Mouse (Mus musculus) limb, embryonic 11.5 days (tissue): ENCODE results near the gene Slc48a1. TPM values are rescaled to one million over a fixed set of nuclear protein-coding genes. Genes with fewer than 3 reads are reported as not detected.

Source experiments
- ATAC-seq: fragments of 200-750 bp; cut with Nextera tagmentation; 2 replicates; pipeline ENCODE4 v1.8.0; 2017; ENCODE audit warnings: low read depth; ENCODE audit not compliant: insufficient number of reproducible peaks, low FRiP score, low TSS enrichment
- DNase-seq: peaks from one replicate; pipeline ENCODE4 v3.0.0-alpha.2; 2015; ENCODE audit warnings: low spot score
- H3K27ac ChIP-seq: fragments of 300-500 bp; sonication (generic); replicated peaks from 2 replicates; pipeline ENCODE4 v1.5.1; 2014; ENCODE audit warnings: low read depth, mild to moderate bottlenecking, low read length
- H3K27me3 ChIP-seq: fragments of 300-500 bp; sonication (generic); 2 replicates; pipeline ENCODE4 v1.6.1; 2014; ENCODE audit warnings: mild to moderate bottlenecking, low read length, mixed read lengths; ENCODE audit not compliant: control insufficient read depth, insufficient read depth
- H3K36me3 ChIP-seq: fragments of 300-500 bp; sonication (generic); 2 replicates; pipeline ENCODE4 v1.6.1; 2014; ENCODE audit warnings: mild to moderate bottlenecking, low read length, moderate library complexity, mixed read lengths; ENCODE audit not compliant: control insufficient read depth, insufficient read depth
- H3K4me1 ChIP-seq: fragments of 300-500 bp; sonication (generic); 2 replicates; pipeline ENCODE4 v1.6.1; 2014; ENCODE audit warnings: low read length, mixed read lengths; ENCODE audit not compliant: control insufficient read depth, insufficient read depth
- H3K4me2 ChIP-seq: fragments of 300-500 bp; sonication (generic); 2 replicates; pipeline ENCODE4 v1.6.1; 2014; ENCODE audit warnings: low read depth, mild to moderate bottlenecking, moderate library complexity; ENCODE audit not compliant: severe bottlenecking
- H3K4me3 ChIP-seq: fragments of 300-500 bp; sonication (generic); 2 replicates; pipeline ENCODE4 v1.5.1; 2014; ENCODE audit warnings: low read depth, low read length
- H3K9ac ChIP-seq: fragments of 300-500 bp; sonication (generic); 2 replicates; pipeline ENCODE4 v1.6.1; 2014; ENCODE audit warnings: mild to moderate bottlenecking, low read length
- H3K9me3 ChIP-seq: fragments of 300-500 bp; sonication (generic); 2 replicates; pipeline ENCODE4 v1.6.1; 2016; ENCODE audit warnings: low read length; ENCODE audit not compliant: control insufficient read depth
- WGBS: fragments of 180-500 bp; shearing (Covaris S2); extraction: QIAGEN DNeasy Blood & Tissue Kit; methylation state at CpG from one replicate; pipeline ENCODE4 v1.1.7; 2014; 5-methylcytosine and 5-hydroxymethylcytosine counted together
- polyA plus RNA-seq: library from polyadenylated mRNA; unstranded; fragments of >200 nt; fragmentation: Nextera tagmentation; extraction: Ambion mirVana; gene quantifications from 2 replicates; pipeline ENCODE4 v1.2.1, GENCODE M21; 2014

The Slc48a1 gene
- polyA plus RNA-seq, 1 experiment from 2014 or later, result 20.0 TPM

DNA sequence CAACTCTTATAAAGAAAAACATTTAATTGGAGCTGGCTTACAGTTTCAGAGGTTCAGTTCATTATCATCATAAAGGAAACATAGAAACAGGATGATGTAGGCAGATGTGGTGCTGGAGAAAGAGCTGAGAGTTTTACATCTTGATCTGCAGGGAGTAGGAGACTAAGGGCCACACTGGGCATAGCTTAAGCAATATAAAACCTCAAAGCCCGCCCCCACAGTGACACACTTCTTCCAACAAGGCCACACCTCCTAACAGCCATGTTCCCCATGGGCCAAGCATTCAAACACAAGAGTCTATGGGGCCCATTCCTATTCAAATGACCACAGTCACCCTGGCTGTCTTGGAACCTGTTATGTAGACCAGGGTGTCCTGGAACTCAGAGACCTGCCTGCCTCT lies 1.3 kb downstream of the Slc48a1 start:
- Histone ChIP-seq H3K27ac (no peak overlapping the region), H3K27me3 (no peaks in the 10 kb centered on the region), H3K4me2 (no peak overlapping the region), H3K4me3 (no peak overlapping the region), H3K4me1 (peaks cover 18% of the 10 kb centered on the region), H3K9me3 (no peaks in the 10 kb centered on the region), H3K36me3 (no peaks in the 10 kb centered on the region), H3K9ac (no peak overlapping the region)
- DNase-seq, result no peak
- no peak for ATAC-seq
- WGBS, result 85% methylated on average over 1 of the region's 1 CpGs

DNA sequence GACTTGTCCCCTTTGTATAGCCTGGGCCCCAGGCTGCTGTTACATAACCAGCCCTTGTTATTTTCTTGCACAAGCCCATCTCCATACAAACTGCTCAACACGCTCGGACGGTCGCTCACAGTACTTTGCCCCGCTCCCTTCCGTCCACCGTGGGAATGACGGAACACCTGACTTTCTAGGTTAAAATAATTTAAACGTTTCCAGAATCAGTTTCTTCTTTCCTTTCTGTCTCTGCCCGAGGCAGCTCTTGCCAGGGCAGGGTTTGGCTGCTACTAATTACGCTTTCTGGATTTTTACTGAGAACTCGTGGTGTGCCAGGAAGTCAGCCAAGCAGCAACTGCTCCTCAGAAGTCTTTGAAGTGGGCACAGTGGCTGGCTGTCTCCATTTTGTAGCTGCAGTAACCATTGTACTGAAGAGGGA lies 2.3 kb downstream of the Slc48a1 start:
- peak; percentile 43 for DNase-seq
- Histone ChIP-seq H3K9me3 (no peaks in the 10 kb centered on the region), H3K36me3 (no peaks in the 10 kb centered on the region), H3K27ac (peak overlapping the region; percentile 66; the same call in 1 of the 2 replicates), H3K4me3 (no peak overlapping the region), H3K4me2 (no peak overlapping the region), H3K4me1 (peaks cover 18% of the 10 kb centered on the region), H3K27me3 (no peaks in the 10 kb centered on the region), H3K9ac (no peak overlapping the region)
- ATAC-seq, result no peak
- 43% methylated on average over 12 of the region's 12 CpGs for WGBS

DNA sequence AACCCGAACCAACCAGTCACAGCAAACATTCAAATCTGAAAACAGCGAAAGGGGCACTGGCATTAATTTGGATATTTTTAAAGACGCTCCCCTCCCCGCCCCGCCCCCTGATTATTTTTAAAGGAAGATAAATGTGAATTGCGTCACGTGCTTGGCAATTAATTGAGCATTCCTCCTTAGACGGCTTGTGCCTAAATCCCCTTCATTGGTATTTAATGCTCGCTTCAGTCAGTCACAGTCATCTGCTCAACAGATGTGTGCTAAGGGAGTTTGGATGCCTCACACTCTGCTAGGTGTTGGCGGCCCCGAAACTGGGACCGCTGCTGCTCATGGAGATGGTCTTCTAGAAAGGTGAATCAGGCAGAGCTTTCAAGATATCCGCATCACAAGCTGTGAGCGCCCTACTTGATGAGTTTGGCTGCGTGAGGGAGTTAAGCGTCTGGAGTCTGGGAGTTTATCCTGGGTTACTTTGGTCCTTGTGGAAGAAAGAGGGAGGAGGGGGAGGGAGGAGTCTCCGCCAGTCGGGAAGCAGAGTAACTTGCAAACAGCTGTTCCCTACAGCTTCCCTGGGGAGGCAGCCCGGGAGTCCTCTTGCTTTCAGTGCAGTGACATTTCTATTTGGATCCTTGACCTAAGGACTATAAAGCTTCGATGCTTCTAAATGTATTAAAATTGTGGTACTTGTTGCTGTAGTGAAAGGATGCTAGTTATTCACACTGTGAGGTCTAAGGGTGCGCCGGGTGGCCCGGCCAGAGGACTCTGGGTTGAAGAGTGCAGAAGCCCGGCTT lies 3.8 kb downstream of the Slc48a1 start:
- H3K4me2 ChIP-seq, result peak overlapping the region; percentile 47
- ATAC-seq, result peak; percentile 27; the same call in 1 of the 2 replicates

DNA sequence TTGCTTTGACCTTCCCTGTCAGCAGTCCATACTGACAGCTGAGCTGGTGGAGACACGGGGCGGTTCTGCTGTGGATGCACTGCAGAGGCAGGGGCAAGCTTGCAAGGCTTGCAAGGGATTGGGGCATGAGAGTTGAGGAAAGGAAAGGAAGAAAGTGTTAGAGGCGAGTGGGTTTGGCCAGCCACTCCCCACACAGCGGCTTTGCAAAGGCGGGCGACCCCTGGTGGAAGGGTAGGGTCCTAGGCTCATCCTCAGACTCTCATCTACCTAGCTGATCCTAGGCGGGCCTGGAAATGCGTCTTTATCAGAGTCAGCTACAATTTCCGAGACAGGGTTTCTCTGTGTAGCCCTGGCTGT lies 4.4 kb downstream of the Slc48a1 start:
- Histone ChIP-seq H3K27me3 (no peaks in the 10 kb centered on the region), H3K9ac (no peak overlapping the region), H3K4me2 (peak overlapping the region; percentile 47), H3K4me1 (peaks cover 18% of the 10 kb centered on the region), H3K9me3 (no peaks in the 10 kb centered on the region), H3K36me3 (no peaks in the 10 kb centered on the region), H3K4me3 (no peak overlapping the region), H3K27ac (peak overlapping the region; percentile 79)
- ATAC-seq (0 out of 2 replicates have a peak, but pooled peaks have one; percentile 11), DNase-seq (peak; percentile 88)
- WGBS, result 6% methylated on average over 9 of the region's 9 CpGs

More for the DNA sequence above, 3.8 kb downstream of the Slc48a1 start:
- WGBS, result 4% methylated on average over 24 of the region's 24 CpGs
- no peak overlapping the region for H3K9ac ChIP-seq
- H3K36me3 ChIP-seq, result no peaks in the 10 kb centered on the region
- H3K27ac ChIP-seq, result peak overlapping the region; percentile 79
- DNase-seq, result peak; percentile 77
- no peaks in the 10 kb centered on the region for H3K9me3 ChIP-seq
- H3K4me1 ChIP-seq, result peaks cover 18% of the 10 kb centered on the region
- 0 out of 2 replicates have a peak overlapping the region, but pooled peaks have one; percentile 5 for H3K4me3 ChIP-seq
- no peaks in the 10 kb centered on the region for H3K27me3 ChIP-seq

DNA sequence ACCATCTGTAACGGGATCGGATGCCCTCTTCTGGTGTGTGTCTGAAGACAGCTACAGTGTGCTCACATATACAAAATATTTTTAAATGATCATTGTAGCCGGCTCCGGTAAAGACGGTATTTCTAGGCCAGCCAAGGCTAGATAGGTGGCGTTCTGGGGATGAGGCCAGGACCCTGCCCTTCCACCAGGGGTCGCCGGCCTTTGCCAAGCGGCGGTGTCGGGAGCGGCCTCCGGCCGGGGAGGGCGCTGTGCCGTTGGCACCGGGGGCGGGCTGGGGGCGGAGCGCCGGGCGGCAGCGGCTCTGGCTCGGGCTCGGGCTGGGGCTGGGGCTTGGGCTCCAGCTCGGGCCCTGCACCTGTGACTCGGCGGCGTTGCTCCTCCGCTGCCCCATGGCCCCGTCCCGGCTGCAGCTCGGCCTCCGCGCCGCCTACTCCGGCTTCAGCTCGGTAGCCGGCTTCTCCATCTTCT lies 5.8 kb downstream of the Slc48a1 start:
- Histone ChIP-seq H3K27ac (no peak overlapping the region), H3K9me3 (no peaks in the 10 kb centered on the region), H3K4me3 (peak overlapping the region; percentile 74), H3K27me3 (no peaks in the 10 kb centered on the region), H3K9ac (peak overlapping the region; percentile 80), H3K4me2 (peak overlapping the region; percentile 89), H3K4me1 (peaks cover 18% of the 10 kb centered on the region), H3K36me3 (no peaks in the 10 kb centered on the region)
- DNase-seq (peak; percentile 92), ATAC-seq (peak; percentile 61)
- 3% methylated on average over 34 of the region's 39 CpGs for WGBS

DNA sequence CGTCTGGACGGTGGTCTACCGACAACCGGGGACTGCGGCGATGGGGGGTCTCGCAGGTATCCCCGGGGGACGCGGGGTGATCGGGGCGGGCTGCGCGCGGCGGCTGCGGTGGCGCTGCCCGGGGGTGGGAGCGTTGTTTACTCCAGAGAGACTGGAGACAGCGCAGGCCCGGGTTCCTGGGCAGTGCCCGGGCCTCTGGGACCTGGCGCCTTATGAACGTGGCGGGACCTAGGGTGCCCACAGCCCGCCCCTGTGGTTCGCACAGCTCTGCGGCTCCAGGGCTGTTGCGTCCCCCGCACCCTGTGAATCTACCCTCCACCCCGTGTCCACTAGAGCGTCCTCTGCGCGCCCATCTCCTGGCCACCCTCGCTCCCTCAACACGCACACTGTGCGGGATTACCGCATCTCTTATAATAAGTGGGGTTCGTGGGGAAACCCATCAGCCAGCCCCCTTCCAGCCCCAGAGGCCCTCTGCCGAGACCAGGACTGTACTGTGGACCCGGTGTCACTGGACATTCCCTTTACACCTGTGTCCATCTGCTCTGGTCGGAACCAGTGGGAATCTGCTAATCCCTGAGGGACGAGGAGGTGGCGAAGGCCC lies 6.3 kb downstream of the Slc48a1 start:
- Histone ChIP-seq H3K4me2 (peak overlapping the region; percentile 89), H3K9me3 (no peaks in the 10 kb centered on the region), H3K36me3 (no peaks in the 10 kb centered on the region), H3K4me1 (peaks cover 18% of the 10 kb centered on the region), H3K9ac (peak overlapping the region; percentile 80), H3K4me3 (peak overlapping the region; percentile 74), H3K27me3 (no peaks in the 10 kb centered on the region), H3K27ac (no peak overlapping the region)
- ATAC-seq (0 out of 2 replicates have a peak, but pooled peaks have one; percentile 4), DNase-seq (no peak)
- WGBS, result 8% methylated on average over 43 of the region's 45 CpGs

DNA sequence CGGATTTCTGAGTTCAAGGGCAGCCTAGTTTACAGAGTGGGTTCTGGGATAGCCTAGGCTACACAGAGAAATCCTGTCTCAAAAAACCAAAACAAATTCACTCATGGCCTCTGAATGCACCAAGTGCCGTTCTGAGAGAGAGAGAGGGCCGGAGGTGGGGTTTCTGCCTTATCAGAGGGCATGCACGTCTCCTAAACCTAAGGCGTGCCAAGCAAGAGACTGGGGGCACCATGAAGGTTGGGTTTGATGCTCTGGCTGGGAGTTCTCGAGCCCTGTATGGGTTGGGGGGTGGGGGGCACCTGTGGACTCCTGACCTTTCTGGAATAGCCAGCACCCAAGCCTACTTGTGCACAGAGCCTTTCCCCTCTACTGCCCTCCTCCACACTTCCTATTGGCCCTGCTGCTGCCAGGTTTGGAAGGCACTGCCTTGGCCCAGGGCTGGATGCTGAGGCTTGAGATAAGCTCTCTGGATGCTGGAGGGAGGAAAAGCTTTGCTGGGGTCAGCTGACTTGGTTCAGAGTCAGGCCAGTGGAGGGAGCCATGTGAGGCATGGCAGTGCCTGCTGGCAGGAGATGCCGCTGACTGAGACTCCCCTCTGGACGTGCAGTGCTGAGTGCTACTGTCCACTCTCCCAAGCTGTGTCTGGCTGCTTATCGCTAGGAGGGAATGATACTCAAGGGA lies 7.6 kb downstream of the Slc48a1 start:
- Histone ChIP-seq H3K9ac (no peak overlapping the region), H3K27me3 (no peaks in the 10 kb centered on the region), H3K27ac (no peak overlapping the region), H3K36me3 (no peaks in the 10 kb centered on the region), H3K4me3 (no peak overlapping the region), H3K4me1 (peaks cover 10% of the 10 kb centered on the region), H3K4me2 (no peak overlapping the region), H3K9me3 (no peaks in the 10 kb centered on the region)
- ATAC-seq (no peak), DNase-seq (no peak)
- WGBS, result 84% methylated on average over 9 of the region's 9 CpGs

DNA sequence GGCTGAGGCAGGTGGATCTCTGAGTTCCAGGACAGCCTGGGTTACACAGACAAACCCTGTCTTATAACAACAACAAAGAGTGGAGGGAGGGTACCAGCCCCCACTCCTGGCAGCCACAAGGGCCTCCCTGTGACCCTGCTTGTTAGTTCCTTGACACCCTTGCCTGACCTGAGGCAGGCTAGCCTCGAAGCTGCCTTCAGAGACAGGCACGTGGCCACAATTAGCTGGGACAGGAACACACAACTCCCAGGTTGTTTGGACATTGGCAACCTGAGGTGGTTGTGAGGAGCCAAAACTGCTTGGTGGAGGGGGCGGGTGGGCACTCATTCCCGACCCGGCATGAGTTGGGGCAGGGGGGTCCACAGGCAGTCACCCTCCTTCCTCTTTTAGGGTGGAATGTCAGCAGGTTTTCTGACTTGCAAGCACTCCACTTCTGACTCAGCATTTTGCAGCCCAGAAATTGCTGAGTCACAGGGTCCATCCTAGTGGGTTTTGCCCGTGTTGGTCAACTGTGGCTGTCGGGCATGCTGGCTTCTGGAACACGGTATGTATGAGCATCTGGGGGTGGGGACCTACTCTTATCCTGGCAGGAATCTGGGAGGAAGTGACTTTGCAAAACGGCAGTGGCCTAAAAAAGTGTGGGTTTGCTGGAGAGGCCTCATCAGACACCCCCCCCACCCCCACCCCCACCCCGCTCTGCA lies 8.2 kb downstream of the Slc48a1 start:
- ATAC-seq (no peak), DNase-seq (no peak)
- WGBS, result 82% methylated on average over 10 of the region's 10 CpGs
- H3K9ac ChIP-seq, result no peak overlapping the region
- H3K9me3 ChIP-seq, result no peaks in the 10 kb centered on the region
- H3K27ac ChIP-seq, result no peak overlapping the region
- H3K4me1 ChIP-seq, result peaks cover 8% of the 10 kb centered on the region
- H3K36me3 ChIP-seq, result no peaks in the 10 kb centered on the region
- H3K4me3 ChIP-seq, result no peak overlapping the region
- H3K27me3 ChIP-seq, result no peaks in the 10 kb centered on the region
- no peak overlapping the region for H3K4me2 ChIP-seq
